Mouse (Mus musculus): ENCODE results near the gene Egr2.
A peak's percentile ranks its signal among the peaks of the same experiment; 100 is the strongest.

Egr2 gene

GRCm38 (mm10) chr10:67535256-67535655 is at the start of gene Egr2:
Gene Egr2 (plus strand): TSS chr10:67535475.
- DNase-seq (ENCODE audit: low spot score in 2 of 2): no peak

GRCm38 (mm10) chr10:67487496-67487895 is 47.8 kb upstream of the Egr2 start:
- DNase-seq (ENCODE audit: low spot score in 2 of 2): peak; percentile 38 to 44

DNA sequence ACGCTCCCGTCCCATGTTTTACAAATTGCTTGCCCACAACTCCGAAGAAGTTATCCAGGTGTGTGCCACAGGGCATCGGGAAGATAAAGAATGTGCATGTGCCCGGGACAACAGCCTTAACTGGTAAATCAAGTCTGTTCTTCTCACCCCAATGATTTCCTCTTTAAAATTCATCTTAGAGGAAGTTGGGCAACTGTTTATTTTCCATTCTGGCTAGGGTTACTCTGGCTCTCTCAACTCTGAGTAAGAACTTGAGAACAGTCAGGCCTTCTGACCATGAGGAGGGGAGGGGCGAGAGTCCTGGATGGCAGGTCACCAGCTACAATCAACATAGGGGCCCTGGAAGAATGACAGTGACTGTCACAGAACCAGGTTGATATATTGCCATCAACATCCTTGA is 45.4 kb upstream of the Egr2 start:
- DNase-seq (ENCODE audit: low spot score in 2 of 2): no peak

- DNase-seq (ENCODE audit: low spot score in 2 of 2): no peak
These were observed 44.6 kb upstream of the Egr2 start for GRCm38 (mm10) chr10:67490632-67491031.

DNA sequence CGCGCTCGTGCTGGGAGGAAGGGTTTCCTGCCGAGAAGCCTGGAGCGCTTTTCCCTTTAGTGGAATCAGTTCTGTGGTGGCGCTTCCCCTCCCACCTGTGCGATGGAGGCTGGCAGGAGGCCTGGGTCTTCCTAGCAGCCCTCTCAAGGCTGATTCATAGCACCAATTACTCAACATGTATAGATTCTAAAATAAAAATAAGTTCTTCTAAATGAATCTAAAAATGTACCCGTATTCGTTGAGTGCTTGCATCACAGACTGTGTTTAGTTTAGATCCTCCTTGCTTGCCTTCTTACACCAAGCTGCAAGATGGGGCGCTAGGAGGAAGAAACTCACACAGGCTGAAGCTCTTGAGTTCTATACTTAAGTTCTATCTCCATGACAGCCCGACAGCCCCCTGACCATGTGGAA is 43.1 kb upstream of the Egr2 start:
- DNase-seq (ENCODE audit: low spot score in 2 of 2): peak; percentile 66 to 73

- no peak for DNase-seq (ENCODE audit: low spot score in 2 of 2)
These were observed 41.7 kb upstream of the Egr2 start for GRCm38 (mm10) chr10:67493556-67493955.

GRCm38 (mm10) chr10:67497144-67497892 is 38.0 kb upstream of the Egr2 start:
- DNase-seq (ENCODE audit: low spot score in 2 of 2): no peak

DNA sequence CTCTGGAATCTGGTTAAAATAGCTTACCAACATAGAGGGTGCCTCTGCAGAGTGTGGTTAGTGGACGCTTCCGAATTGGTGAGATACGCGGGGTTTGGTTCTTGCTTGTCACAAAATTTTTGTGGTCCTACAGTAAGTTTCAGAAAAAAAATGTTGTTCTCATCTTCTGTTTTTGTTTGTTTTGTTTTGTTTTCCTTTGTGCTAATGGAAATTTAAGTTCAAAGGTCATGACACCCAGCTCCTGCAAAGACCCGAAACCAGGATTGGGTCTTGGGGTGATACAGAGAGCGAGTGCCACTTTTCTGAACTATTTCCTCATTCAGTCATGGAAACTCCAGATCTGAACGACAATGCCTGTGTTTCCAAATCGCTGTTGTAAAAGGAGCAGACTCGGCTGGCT is 37.3 kb upstream of the Egr2 start:
- DNase-seq (ENCODE audit: low spot score in 2 of 2): no peak

- DNase-seq (ENCODE audit: low spot score in 2 of 2): no peak
These were observed 31.8 kb upstream of the Egr2 start for GRCm38 (mm10) chr10:67503320-67503995.

- no peak for DNase-seq (ENCODE audit: low spot score in 2 of 2)
These were observed 31.2 kb upstream of the Egr2 start for GRCm38 (mm10) chr10:67504046-67504445.

GRCm38 (mm10) chr10:67505248-67505647 is 30.0 kb upstream of the Egr2 start:
- DNase-seq (ENCODE audit: low spot score in 2 of 2): no peak

- peak; percentile 48 to 62 for DNase-seq (ENCODE audit: low spot score in 2 of 2)
These were observed 23.1 kb upstream of the Egr2 start for GRCm38 (mm10) chr10:67512211-67512610.

DNA sequence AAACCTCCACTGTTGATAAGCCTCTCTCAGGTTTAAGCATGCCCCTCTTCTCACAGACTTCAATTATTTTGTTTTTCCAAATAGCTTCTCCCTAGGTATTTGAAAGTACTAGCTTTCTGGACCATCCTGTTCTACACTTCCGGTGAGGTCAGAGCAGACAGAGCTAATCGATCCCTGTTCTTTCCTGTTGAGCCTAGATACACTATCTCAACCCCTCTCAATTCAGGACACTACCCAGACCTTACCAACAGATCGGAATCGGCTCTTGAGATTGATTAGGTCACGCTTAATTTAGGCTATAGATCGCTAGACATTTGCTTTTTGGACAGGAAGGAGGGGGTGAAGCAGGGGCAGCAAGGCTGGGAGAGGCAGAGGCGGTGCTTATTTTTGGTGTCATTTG is 22.4 kb upstream of the Egr2 start:
- no peak for DNase-seq (ENCODE audit: low spot score in 2 of 2)

DNA sequence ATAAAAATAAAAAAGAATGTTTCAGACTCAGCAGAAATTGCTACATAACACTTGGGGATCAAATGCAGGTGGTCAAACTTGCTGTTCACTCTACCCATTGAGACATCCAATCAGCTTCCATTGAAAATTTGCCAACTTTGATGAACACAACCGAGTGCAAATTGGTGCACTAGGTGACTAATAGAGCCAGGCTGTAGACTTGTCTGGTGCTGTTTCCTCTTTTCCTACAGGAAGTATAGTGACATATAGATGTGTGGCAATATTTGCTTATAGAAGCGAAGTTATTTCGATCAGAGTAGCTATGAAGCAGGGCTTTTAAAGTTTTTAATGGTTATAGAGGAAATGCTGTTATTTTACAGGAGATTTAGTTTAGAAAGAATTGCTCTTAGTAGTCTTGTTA is 16.5 kb upstream of the Egr2 start:
- no peak for DNase-seq (ENCODE audit: low spot score in 2 of 2)

- DNase-seq (ENCODE audit: low spot score in 2 of 2): no peak
These were observed 11.1 kb upstream of the Egr2 start for GRCm38 (mm10) chr10:67524130-67524529.

DNA sequence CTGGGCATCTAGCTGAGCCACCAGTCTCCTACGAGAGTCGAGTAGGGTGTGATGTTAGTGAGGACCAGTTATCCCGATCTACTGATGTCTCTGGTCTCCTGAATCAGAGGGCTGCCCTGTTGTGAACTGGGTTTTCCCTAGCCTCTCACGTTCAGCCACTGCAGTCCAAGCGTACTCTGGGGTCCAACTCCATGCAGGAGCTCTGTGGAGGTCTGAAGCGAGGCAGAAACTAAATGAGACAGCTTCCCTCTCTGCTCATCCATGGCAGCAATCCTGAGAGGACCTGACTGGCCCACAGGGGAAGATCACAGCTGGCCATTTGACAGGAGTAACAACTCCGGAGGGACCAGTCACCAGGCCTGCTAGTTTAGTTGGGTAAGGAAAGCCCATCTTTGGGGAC is 10.6 kb upstream of the Egr2 start:
- no peak for DNase-seq (ENCODE audit: low spot score in 2 of 2)

DNA sequence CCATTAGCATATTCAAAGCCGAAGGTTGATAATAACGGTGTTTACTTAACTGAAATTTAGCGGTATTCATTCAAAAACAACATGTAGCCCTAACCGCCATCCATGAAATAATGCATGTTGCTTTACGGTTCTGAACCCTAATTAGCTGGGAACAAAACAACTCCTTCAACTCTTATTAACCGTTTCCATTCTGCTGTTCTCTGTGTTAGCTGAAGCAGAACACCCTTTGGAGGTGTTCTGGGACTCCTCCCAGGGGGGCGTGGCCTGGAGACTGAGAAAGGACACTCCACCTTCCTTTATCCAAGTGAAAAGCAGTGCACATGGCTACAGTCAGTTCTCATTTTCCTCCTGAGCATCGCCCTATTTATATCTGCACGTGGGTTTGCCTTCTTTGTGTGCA is 8.8 kb upstream of the Egr2 start:
- DNase-seq (ENCODE audit: low spot score in 2 of 2): no peak

DNA sequence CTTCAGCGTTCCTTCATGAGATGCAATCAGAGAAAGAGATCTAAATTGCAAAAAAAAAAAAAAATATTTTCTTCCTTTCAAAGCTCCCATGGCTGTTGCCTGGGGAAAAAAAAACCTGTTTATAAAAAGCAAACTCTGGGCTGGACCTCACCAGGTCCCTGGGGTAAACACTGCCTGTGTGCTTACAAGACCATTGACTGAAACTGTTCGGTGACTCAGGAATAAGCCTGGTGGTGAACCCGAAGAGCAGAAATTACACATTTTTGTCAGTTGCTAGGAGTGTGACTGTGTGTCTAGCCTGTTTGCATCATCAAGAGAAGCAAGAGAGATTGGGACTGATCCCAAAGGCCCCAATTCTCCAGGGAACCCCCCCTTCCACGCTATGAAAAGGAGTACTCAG is 5.5 kb upstream of the Egr2 start:
- DNase-seq (ENCODE audit: low spot score in 2 of 2): no peak

GRCm38 (mm10) chr10:67535972-67536371 is 697 bp downstream of the Egr2 start:
- peak; percentile 61 to 63 for DNase-seq (ENCODE audit: low spot score in 2 of 2)

DNA sequence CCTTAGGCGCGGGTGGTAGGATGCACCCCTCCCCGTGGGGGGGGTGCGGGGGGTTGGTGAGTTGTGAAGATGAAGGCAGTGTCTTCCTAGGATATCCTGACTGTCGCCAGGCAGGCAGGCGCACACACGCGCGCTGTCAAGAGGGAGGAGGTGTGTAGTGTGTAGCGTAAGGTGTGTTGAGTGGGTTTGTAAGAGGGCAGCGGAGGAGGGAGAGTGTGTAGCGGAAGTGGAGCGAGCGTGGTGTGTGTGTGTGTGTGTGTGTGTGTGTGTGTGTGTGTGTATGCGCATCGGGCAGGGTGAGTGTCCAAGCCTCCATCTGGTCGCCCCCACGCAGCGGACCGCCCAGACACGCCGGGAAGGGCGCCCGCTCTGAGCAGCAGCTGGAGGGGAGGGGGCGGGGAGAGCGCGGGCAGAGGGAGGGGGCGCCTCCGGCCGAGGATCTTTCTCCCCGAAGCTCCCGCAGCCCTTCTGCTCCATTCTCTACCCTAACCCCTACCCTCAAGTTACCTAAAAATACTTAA is 1.4 kb downstream of the Egr2 start:
- peak; percentile 45 to 50 for DNase-seq (ENCODE audit: low spot score in 2 of 2)

GRCm38 (mm10) chr10:67537151-67537994 is 2.1 kb downstream of the Egr2 start:
- DNase-seq (ENCODE audit: low spot score in 2 of 2): peak; percentile 82 to 90

- peak in 1 of 2 experiments; percentile 31 for DNase-seq (ENCODE audit: low spot score in 2 of 2)
These were observed 2.8 kb downstream of the Egr2 start for GRCm38 (mm10) chr10:67538106-67538505.
